Mouse (Mus musculus): ENCODE measurements around the gene Hoxa10. TPM values are rescaled to one million over a fixed set of nuclear protein-coding genes. Genes with fewer than 3 reads are reported as not detected.

The Hoxa10 gene
- total and polyA plus RNA-seq, 2 experiments, result not detected

GRCm38 (mm10) chr6:52182030-52182429 lies 58.6 kb downstream of the Hoxa10 start:
- Histone ChIP-seq H3K9ac (ENCODE audit: low read depth, low read length) (no peak overlapping the region), H3K27me3 (ENCODE audit: control insufficient read depth, insufficient read depth, low read length) (peaks cover 21% of the 10 kb centered on the region)
- DNase-seq (ENCODE audit: extremely low read depth, low read depth, low spot score), result no peak

More at GRCm38 (mm10) chr6:52182030-52182429, 58.6 kb downstream of the Hoxa10 start:
- Histone ChIP-seq H3K4me3 (ENCODE audit: insufficient read depth, low read depth, low read length) (no peak overlapping the region), H3K36me3 (ENCODE audit: control insufficient read depth, insufficient read depth, low read length) (no peaks in the 10 kb centered on the region), H3K4me1 (ENCODE audit: control insufficient read depth, insufficient read depth, low read length) (no peaks in the 10 kb centered on the region), H3K79me2 (ENCODE audit: control insufficient read depth, insufficient read depth, low read length) (no peaks in the 10 kb centered on the region), H3K27ac (replicated peaks; ENCODE audit: insufficient read depth, low read depth, low read length) (no peak overlapping the region)
- WGBS, result 21% methylated on average over 2 of the region's 2 CpGs
- no peak for TF ChIP-seq CTCF (IDR thresholded peaks at IDR 0.05; ENCODE audit: low read depth, low read length)
- TF ChIP-seq POLR2A (IDR thresholded peaks at IDR 0.05; ENCODE audit: extremely low read depth, insufficient read depth, low read length), result no peak

Other genes starting within 250 kb of the Hoxa10 start
- gene Skap2, start 228.3 kb downstream of the Hoxa10 start, total RNA-seq (2014; rRNA removed), result 12.8 and 15.6 TPM in 2 replicates
- 3.9 and 4.0 TPM in 2 replicates for gene Skap2, start 228.3 kb downstream of the Hoxa10 start, polyA plus RNA-seq (2012; rRNA removed)
- 0.13 TPM in 1 of 2 replicates, not detected in the other for gene Hoxa1, start 82.5 kb downstream of the Hoxa10 start, total RNA-seq (2014; rRNA removed)
- gene Hoxa1, start 82.5 kb downstream of the Hoxa10 start, polyA plus RNA-seq (2012; rRNA removed), result 0.10 and 0.18 TPM in 2 replicates
- 0.09 and 0.40 TPM in 2 replicates for gene Hoxa2, start 76.0 kb downstream of the Hoxa10 start, total RNA-seq (2014; rRNA removed)
- 0.27 and 0.34 TPM in 2 replicates for gene Hoxa2, start 76.0 kb downstream of the Hoxa10 start, polyA plus RNA-seq (2012; rRNA removed)
- 0.09 TPM in 1 of 2 replicates, not detected in the other for gene 5730596B20Rik, start 63.4 kb downstream of the Hoxa10 start, total RNA-seq (2014; rRNA removed)
- gene 5730596B20Rik, start 63.4 kb downstream of the Hoxa10 start, polyA plus RNA-seq (2012; rRNA removed), result 0.02 TPM in 2 replicates
- gene Hoxa4, start 49.1 kb downstream of the Hoxa10 start, total RNA-seq (2014; rRNA removed), result 0.28 TPM in 1 of 2 replicates, not detected in the other
- gene Hoxa4, start 49.1 kb downstream of the Hoxa10 start, polyA plus RNA-seq (2012; rRNA removed), result 0.23 and 0.39 TPM in 2 replicates
- 0.28 and 0.40 TPM in 2 replicates for gene Hoxa5, start 36.3 kb downstream of the Hoxa10 start, total RNA-seq (2014; rRNA removed)
- gene Hoxa5, start 36.3 kb downstream of the Hoxa10 start, polyA plus RNA-seq (2012; rRNA removed), result 0.10 and 0.16 TPM in 2 replicates
- gene Hoxa6, start 32.1 kb downstream of the Hoxa10 start, total RNA-seq (2014; rRNA removed), result not detected in 2 replicates
- not detected in 2 replicates for gene Hoxa6, start 32.1 kb downstream of the Hoxa10 start, polyA plus RNA-seq (2012; rRNA removed)
- gene Hoxa3, start 27.5 kb downstream of the Hoxa10 start, total RNA-seq (2014; rRNA removed), result 0.09 and 0.20 TPM in 2 replicates
- gene Hoxa3, start 27.5 kb downstream of the Hoxa10 start, polyA plus RNA-seq (2012; rRNA removed), result 0.20 and 0.42 TPM in 2 replicates
- gene Gm28308, start 27.5 kb downstream of the Hoxa10 start, total RNA-seq (2014; rRNA removed), result not detected in 2 replicates
- not detected in 2 replicates for gene Gm28308, start 27.5 kb downstream of the Hoxa10 start, polyA plus RNA-seq (2012; rRNA removed)
- 0.13 TPM in 1 of 2 replicates, not detected in the other for gene Hoxa7, start 19.0 kb downstream of the Hoxa10 start, total RNA-seq (2014; rRNA removed)
- 0.04 TPM in 1 of 2 replicates, not detected in the other for gene Hoxa7, start 19.0 kb downstream of the Hoxa10 start, polyA plus RNA-seq (2012; rRNA removed)
- gene Hoxa9, start 9.8 kb downstream of the Hoxa10 start, total RNA-seq (2014; rRNA removed), result not detected in 2 replicates
- gene Hoxa9, start 9.8 kb downstream of the Hoxa10 start, polyA plus RNA-seq (2012; rRNA removed), result 0.06 and 0.10 TPM in 2 replicates
- gene Hoxa11, start 5.0 kb upstream of the Hoxa10 start, total RNA-seq (2014; rRNA removed), result not detected in 2 replicates
- gene Hoxa11, start 5.0 kb upstream of the Hoxa10 start, polyA plus RNA-seq (2012; rRNA removed), result not detected in 2 replicates
- gene Hoxa13, start 20.0 kb upstream of the Hoxa10 start, total RNA-seq (2014; rRNA removed), result not detected in 2 replicates
- gene Hoxa13, start 20.0 kb upstream of the Hoxa10 start, polyA plus RNA-seq (2012; rRNA removed), result not detected in 2 replicates
- gene Evx1, start 72.6 kb upstream of the Hoxa10 start, total RNA-seq (2014; rRNA removed), result not detected in 2 replicates
- gene Evx1, start 72.6 kb upstream of the Hoxa10 start, polyA plus RNA-seq (2012; rRNA removed), result not detected in 2 replicates